Mouse (Mus musculus) adrenal gland, postnatal 14 days (tissue): ENCODE results near the gene Prex1. TPM values are rescaled to one million over a fixed set of nuclear protein-coding genes. Genes with fewer than 3 reads are reported as not detected.
A peak's percentile ranks its signal among the peaks of the same experiment; 100 is the strongest.

Source experiments
- DNase-seq: peaks from one replicate; pipeline ENCODE4 v3.0.0; 2021; ENCODE audit warnings: mixed read lengths
- total RNA-seq: library from RNA; stranded (reverse); gene quantifications from 2 replicates; pipeline ENCODE4 v1.2.3, GENCODE M21; 2021

Prex1 gene
- total RNA-seq, 1 experiment from 2014 or later: 13.6 TPM

GRCm38 (mm10) chr2:166553502-166554168, 160.0 kb downstream of the Prex1 start:
- DNase-seq: peak; percentile 57

- DNase-seq: no peak
Measured at GRCm38 (mm10) chr2:166552657-166553056, 161.0 kb downstream of the Prex1 start.

DNA sequence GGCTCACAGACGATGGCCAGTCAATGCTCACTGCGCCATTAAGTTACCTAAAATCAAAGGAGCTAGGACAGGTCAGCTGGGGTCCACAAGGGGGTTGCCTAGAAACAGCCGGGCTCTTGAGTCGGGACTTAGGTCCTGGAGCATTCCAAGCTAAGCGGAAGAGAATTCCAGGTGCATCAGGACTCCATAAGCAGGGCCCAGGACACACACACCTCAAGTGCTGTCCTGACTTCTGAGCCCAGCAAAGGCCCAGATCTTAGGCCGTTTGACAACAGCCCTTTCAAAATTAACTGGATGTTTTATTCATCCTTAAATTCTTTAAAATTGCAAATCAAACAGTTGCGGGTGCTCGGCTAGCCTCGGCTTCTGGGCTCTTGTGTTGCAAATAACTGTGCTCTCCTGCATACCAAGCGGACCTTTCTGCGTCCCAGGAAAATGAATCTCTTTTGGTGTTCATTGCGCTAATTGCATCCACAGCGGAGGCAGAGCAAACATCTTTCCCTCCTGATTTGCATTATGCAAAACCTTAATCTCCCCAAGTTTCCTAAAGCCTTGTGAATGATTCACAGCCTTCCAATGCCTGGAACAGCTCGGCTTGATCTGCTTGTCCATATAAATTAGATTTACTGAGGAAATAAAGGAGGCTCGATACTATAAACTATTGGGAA, 161.7 kb downstream of the Prex1 start:
- no peak for DNase-seq

- no peak for DNase-seq
Measured at GRCm38 (mm10) chr2:166549871-166550270, 163.8 kb downstream of the Prex1 start.

DNA sequence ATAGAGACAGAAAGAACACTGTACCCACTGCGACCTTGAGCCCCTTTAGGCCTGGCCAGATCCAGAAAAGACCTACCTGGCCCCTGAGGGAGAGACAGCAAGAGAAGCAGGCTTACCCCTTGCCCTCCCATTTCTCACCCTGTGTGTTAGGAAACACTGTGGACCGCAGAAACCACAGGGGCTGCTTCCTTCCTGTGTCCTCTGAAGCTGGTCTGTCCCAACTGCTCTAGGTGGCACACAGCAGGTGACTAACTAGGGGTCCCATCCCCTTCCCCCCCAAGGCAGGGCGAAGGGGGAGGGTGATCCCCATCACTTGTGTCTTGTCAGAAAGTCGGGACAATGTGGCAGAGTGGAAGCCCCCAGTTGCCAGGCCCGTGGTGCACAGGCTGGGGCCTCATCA, 164.6 kb downstream of the Prex1 start:
- DNase-seq: no peak

- DNase-seq: no peak
Measured at GRCm38 (mm10) chr2:166545580-166545979, 168.1 kb downstream of the Prex1 start.

DNA sequence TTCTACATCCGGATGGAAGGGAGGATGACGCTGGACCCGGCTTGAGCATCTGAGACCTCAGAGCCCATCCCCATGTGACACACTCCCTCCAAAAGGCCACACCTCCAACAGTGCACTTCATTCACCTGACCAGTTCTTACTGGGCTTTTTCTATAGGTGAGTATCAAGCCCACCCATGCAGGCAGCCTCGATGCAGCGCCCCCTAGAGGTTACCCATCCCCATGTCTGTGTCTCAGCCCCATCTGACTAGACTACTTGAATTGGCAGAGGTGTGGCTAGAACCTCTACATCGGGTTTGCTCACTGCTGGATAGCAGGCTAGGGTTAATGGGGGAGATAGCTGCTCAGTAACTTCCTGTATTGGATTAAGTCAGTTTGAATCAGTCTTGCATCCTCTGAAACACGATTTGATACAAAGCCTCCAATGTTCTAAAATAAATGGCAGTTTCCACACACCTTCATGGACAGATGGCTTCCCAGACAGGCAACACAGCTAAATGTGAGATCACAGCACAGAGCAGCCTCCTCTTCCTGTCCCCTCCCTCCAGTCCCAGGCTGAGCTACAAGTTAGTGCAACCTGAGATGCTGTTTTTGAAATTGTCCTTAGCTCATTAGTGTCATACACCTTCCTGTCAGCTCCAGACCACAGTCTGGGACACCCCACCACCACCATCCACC, 168.9 kb downstream of the Prex1 start:
- no peak for DNase-seq

DNA sequence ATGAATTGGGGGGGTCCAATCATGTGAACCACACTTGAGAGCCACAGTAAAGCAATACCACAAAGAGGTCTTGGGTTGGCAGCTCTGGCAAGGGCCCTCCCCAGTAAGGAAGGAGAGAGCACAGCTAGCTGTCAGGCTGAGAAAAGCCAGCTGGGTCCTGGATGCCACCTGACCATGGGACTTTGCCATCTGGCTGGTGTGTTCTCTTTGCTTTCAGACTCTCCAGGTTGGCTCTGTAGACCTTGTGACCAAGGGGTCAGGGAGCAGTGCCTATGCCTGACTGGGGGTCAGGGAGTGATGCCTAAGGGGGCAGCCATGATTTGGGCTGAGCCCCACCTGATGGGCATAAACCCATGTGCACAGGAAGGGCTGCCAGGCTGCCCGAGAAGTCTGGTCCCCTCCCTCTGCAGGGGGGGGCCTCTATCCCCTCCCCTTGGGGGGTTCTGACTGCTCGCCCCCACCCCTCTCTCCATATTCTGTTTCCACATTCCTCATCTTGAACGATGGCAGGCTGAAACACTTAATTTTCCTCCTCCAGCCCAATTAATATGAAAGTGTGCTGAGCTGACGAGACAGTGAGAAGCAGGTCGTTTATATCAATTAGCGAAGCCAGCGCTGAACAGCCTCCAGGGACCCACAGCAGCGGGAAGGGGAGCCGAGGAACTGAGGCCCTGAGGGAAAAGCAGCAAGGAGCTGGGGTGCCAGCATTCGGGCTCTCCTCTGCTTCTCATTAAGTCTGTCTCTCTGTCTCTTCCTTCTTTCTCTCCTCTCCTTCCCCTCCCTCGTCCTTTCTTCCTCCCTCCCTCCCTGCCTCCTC, 172.3 kb downstream of the Prex1 start:
- no peak for DNase-seq

DNA sequence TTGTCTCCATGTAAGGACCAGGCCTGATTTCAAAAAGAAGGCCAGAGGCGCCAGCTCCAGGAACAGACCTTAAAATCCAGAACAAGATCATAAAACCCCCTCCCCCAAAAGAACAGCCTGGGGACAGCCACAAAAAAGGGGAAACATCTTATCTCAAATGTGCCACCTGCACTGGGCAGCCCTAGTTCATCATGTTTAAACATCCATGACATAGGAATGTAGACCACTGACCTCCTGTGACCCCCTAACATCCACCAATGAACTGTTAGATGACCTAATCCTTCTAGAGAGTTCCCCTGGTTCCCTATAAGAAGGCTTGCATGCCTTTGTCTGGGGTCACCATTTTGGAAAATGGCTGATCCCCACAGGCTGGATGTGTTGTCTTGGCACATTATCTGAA, 173.4 kb downstream of the Prex1 start:
- DNase-seq: no peak

- peak; percentile 50 for DNase-seq
Measured at GRCm38 (mm10) chr2:166536896-166537295, 176.7 kb downstream of the Prex1 start.

DNA sequence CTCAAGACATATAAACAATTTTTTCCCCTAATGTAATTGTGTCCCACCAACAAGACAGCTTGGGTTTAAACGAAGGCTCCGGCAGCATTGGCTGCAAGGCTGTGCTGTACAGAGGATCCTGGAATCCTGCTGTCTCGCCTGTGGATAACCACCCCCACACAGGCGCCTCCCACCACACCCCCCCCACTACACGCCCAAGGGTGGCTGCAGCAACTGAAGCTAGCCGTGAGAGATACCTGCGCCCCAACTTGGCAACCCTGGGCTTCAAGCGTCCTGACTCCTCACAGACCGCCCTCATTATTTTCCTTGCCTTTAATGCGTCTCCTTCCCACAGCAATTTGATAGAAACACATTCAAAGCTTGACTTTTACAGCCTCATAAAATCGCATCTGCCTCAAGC, 178.1 kb downstream of the Prex1 start:
- DNase-seq: no peak

DNA sequence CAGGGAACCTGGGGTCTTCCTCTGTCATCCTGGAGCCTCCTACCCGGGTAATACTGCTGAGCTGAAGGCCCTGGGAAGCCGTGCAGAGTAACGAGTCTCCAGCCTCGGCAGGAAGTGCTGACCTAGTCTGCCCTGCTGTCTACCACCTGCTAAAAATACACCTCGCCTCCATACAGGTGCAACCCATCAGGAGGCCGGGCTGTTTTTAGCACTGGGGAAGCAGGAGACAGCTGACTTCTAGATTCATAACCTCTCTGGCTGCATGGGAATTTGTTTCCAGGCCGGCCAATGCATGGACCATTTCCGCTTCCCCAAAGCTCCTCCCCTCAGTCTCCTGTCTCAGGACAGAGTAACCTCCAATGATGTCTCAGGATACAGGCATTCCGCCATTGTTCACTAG, 187.4 kb downstream of the Prex1 start:
- DNase-seq: no peak

DNA sequence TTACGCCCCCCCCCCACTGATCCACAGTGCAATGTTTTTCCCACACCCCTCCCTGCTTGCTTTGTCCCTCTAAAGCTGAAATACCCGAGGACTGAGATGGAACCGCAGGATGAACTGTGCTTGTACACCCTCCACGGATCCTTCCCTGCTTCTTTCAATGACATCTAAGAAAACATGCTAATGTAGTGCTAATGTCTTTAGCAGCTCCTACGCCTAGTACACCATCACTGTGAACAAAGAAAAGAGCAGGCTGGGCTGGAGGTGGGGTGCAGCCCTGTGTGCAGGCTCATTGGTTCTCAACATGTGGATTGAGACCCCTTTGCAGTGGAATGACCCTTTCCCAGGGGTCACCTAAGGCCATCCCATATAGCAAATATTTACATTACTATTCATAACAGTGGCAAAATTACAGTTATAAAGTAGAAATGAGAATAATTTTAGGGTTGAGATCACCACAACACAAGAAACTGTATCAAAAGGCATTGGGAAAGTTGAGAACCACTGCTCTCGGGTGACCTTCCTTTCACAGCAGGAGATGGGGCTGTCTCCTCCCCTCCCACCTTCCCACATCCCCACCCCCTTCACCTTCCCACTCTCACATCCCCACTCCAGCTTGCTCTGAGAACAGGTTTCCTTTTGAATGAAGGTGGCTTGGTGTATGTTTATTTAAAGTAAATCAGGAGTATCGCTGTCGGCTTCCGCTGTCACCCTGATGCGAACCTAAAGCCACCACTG, 190.3 kb downstream of the Prex1 start:
- no peak for DNase-seq

DNA sequence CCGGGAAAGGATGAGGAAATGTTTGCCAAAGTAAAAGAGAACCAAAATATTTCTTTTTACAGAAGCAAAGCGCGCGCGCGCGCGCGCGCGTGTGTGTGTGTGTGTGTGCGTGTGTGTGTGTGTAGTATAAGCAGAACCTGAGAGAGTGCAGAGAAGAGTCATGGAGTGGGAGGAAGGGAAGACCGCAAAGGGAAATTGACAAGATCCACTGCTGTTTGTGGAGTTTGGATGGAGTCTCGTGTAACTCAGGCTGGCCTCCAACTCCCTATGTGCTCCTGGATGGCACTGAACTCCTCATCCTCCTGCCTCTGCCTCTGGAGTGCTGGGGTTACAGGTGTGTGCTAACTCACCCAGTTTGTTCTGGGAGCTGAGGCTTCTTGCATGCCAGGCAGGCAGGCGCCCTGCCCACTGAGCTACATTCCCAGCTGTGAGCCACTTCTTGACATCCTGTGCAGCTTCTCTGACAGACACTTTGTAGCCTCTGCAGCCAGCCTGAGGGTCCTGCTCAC, 191.0 kb downstream of the Prex1 start:
- DNase-seq: no peak

DNA sequence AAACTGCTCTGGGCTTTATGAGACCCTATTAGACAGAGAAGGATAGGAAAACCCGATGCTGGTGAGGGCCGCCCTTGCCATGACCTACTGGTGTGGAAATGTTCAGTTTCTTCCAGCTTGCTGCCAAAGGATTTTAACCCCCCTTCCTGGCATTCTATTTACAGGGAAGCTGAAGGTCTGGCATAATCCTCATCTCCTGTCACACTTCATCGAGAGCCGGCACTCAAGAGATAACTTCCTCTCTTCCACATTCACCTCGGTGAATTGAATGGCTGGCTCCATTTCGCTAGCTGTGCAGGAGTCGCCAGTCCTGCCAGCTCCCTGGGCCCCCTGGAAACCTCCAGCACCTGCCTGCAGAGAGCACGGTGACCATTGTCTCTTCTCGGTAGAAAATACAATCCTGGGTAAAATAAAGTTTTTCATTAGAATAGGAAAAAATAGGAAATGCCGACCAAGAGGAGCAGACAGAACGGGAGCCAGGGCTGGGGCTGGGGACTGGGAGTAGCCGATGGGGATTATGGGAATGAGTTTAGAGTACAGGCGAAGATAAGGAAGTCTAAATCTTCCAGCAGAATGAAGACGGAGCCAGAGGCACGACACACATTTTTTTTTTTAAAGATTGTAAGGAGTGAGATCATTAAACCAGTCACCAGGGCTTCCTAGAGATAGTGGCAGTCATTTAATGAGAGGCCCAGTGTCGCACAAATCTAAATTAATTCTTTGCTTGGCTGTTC, 191.6 kb downstream of the Prex1 start:
- peak; percentile 14 for DNase-seq

DNA sequence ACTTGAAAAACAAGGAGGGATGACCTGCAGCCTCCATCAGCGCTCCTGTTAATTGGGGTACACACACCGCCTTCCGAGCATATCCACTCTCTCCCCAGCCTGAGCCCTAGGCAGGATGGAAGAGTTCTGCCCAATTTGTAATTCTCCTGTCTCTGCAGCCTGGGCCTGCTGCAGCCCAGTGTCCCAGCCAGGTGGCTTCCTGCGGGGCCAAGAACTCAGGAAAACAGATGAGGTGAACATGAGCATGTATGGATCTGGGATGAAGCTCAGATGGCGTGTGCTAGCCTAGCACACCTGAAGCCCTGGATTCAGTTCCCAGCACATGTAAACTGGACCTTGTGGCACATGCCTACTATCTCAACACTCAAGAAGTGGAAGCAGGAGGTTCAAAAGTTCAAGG, 192.2 kb downstream of the Prex1 start:
- peak; percentile 4 for DNase-seq

DNA sequence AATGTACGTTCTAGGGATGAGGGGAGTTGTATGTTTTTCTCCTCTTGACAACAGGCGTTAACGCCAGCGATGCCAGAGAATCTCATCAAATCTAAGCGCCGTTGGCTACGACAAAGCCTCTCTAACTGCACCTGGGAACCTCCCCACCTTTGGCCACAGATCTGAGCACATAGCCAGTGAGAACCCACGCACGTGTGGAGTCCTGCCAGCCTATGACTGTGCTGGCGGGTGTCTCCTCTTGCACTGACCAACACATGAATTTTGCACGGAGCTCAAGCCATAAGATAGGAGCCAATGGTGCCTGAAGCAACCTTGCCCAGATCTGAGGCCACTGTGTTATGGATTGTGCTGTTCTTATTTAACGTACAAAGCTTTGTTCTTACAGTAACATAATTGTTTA, 193.1 kb downstream of the Prex1 start:
- no peak for DNase-seq

DNA sequence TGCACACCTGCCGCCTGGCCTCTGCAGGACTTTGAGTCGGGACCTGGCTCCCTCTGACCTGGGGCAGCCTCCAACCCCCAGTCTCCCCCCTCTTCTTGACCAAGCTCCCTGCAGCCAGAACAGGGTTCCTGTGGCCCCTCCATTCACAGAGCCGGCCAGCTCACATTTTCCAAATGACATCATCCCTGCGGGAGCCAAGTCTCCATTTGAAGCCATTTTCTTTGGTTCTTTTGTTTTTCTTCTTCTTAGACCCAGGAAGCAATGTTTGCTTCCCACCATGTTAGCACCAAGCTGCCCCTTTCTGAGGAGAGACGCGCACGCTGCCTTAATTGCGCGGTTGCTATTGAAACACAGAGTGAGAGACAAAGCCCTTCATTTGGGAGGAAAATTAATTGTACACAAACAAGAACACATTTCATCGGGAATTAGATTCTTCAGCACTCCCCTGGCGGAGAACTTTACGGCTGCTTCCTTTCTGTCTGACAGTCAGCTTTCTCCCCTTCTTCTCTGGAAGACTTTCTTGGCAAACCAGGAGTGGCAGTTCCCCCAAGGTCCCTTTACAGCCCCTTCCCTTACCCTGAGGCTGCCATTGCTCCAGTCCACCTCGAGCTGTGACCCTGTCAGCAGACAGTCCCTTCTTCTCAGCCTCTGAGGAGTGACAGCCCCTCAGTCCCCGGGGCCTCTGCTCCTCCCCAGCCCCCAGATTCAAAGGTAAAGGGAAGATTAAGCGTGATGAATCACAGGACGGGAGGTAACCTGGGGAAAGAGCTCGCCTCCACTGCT, 196.0 kb downstream of the Prex1 start:
- peak; percentile 44 for DNase-seq

DNA sequence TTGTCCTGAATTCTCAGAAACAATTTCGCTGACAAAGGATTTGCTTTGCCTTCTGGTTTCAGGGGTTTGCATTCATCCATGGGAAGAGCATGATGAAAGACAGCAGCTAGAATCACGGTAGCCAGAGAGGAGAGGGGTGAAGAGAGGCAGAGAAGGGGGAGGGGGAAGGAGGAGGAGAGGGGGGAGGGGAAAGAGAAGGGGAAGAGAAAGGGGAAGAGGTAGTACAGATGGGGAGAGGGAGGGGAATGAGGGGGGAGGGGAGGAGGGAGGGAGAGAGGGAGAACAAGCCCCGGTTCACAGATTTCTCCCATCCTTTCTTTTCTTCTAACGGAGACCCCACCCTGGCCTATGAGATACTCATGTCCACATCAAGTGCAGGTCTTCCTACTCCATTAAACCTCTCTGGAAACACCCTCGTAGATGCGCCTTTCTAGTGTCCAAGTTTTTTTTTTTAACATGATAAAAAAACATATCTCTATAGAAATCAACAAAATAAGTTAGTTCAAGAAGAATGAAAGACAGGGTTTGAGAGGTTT, 196.7 kb downstream of the Prex1 start:
- DNase-seq: no peak
